Mouse (Mus musculus) limb, embryonic 10.5 days (tissue): ENCODE results near the gene Olfr1220. TPM values are rescaled to one million over a fixed set of nuclear protein-coding genes. Genes with fewer than 3 reads are reported as not detected.

Experiments used
- DNase-seq: peaks from one replicate; pipeline ENCODE4 v3.0.0-alpha.2; 2017; ENCODE audit warnings: low spot score
- H3K27ac ChIP-seq: fragments of 300-500 bp; sonication (generic); 2 replicates; pipeline ENCODE4 v1.5.1; 2016; ENCODE audit warnings: mild to moderate bottlenecking
- H3K27me3 ChIP-seq: fragments of 300-500 bp; sonication (generic); 2 replicates; pipeline ENCODE4 v1.6.1; 2016; ENCODE audit warnings: low read depth, mild to moderate bottlenecking; ENCODE audit not compliant: poor library complexity, severe bottlenecking
- H3K36me3 ChIP-seq: fragments of 300-500 bp; sonication (generic); 2 replicates; pipeline ENCODE4 v1.6.1; 2016; ENCODE audit warnings: mild to moderate bottlenecking, moderate library complexity
- H3K4me1 ChIP-seq: fragments of 300-500 bp; sonication (generic); 2 replicates; pipeline ENCODE4 v1.6.1; 2016
- H3K4me3 ChIP-seq: fragments of 300-500 bp; sonication (generic); 2 replicates; pipeline ENCODE4 v1.5.1; 2016; ENCODE audit warnings: mild to moderate bottlenecking, moderate library complexity
- H3K9me3 ChIP-seq: fragments of 300-500 bp; sonication (generic); replicated peaks from 2 replicates; pipeline ENCODE4 v1.6.1; 2016; ENCODE audit warnings: mild to moderate bottlenecking
- WGBS: fragments of 180-500 bp; shearing (Covaris S2); methylation state at CpG from one replicate; pipeline ENCODE4 v1.1.7; 2016; 5-methylcytosine and 5-hydroxymethylcytosine counted together
- polyA plus RNA-seq: library from polyadenylated mRNA; unstranded; fragments of >200 nt; fragmentation: Nextera tagmentation; extraction: Ambion mirVana; gene quantifications from 2 replicates; pipeline ENCODE4 v1.2.1, GENCODE M21; 2016

The Olfr1220 gene
- polyA plus RNA-seq: not detected in 2 replicates

- H3K4me3 ChIP-seq: no peak within 1 kb of the TSS
- H3K4me1 ChIP-seq: no peaks in the 10 kb centered on the region
- H3K36me3 ChIP-seq: no peaks in the 10 kb centered on the region
- H3K27me3 ChIP-seq: no peaks in the 10 kb centered on the region
- no peak for DNase-seq
- H3K27ac ChIP-seq: no peak within 1 kb of the TSS
- H3K9me3 ChIP-seq: no peaks in the 10 kb centered on the region
- 83% methylated on average over 3 of the region's 3 CpGs for WGBS
Measured at GRCm38 (mm10) chr2:89106735-89107134, at the start of gene Olfr1220. Gene Olfr1220, minus strand, starts transcription at chr2:89106835.

GRCm38 (mm10) chr2:89151460-89151859 is 44.8 kb upstream of the Olfr1220 start, which contains the start of gene Olfr1223:
Gene Olfr1223, minus strand, starts transcription at chr2:89151560.
- H3K27me3 ChIP-seq: no peaks in the 10 kb centered on the region
- WGBS: 88% methylated on average over 1 of the region's 1 CpGs
- no peak for DNase-seq
- no peaks in the 10 kb centered on the region for H3K9me3 ChIP-seq
- no peaks in the 10 kb centered on the region for H3K4me1 ChIP-seq
- no peaks in the 10 kb centered on the region for H3K36me3 ChIP-seq
- no peak within 1 kb of the TSS for H3K27ac ChIP-seq
- no peak within 1 kb of the TSS for H3K4me3 ChIP-seq

- Histone ChIP-seq H3K4me3 (no peak within 1 kb of the TSS), H3K36me3 (no peaks in the 10 kb centered on the region), H3K27me3 (no peaks in the 10 kb centered on the region), H3K9me3 (no peaks in the 10 kb centered on the region), H3K27ac (no peak within 1 kb of the TSS), H3K4me1 (no peaks in the 10 kb centered on the region)
- WGBS: 89% methylated on average over 3 of the region's 3 CpGs
- DNase-seq: no peak
Measured at GRCm38 (mm10) chr2:89132954-89133353, 26.3 kb upstream of the Olfr1220 start, which contains the start of gene Olfr1222. Gene Olfr1222, minus strand, starts transcription at chr2:89133054.

GRCm38 (mm10) chr2:89117183-89117582 is 10.5 kb upstream of the Olfr1220 start, which contains the start of gene Olfr1221:
Gene Olfr1221, minus strand, starts transcription at chr2:89117283.
- WGBS: 96% methylated on average over 2 of the region's 2 CpGs
- H3K4me1 ChIP-seq: no peaks in the 10 kb centered on the region
- no peak within 1 kb of the TSS for H3K27ac ChIP-seq
- DNase-seq: no peak
- no peak within 1 kb of the TSS for H3K4me3 ChIP-seq
- H3K36me3 ChIP-seq: no peaks in the 10 kb centered on the region
- H3K27me3 ChIP-seq: no peaks in the 10 kb centered on the region
- no peaks in the 10 kb centered on the region for H3K9me3 ChIP-seq

- H3K4me1 ChIP-seq: no peaks in the 10 kb centered on the region
- H3K9me3 ChIP-seq: no peaks in the 10 kb centered on the region
- DNase-seq: no peak
- H3K27ac ChIP-seq: no peak overlapping the region
- H3K27me3 ChIP-seq: no peaks in the 10 kb centered on the region
- H3K4me3 ChIP-seq: no peak overlapping the region
- no peaks in the 10 kb centered on the region for H3K36me3 ChIP-seq
Measured at GRCm38 (mm10) chr2:89105651-89106050, 984 bp downstream of the Olfr1220 start.

- Histone ChIP-seq H3K9me3 (no peaks in the 10 kb centered on the region), H3K27me3 (no peaks in the 10 kb centered on the region), H3K4me3 (no peak overlapping the region), H3K36me3 (no peaks in the 10 kb centered on the region), H3K27ac (no peak overlapping the region), H3K4me1 (no peaks in the 10 kb centered on the region)
- WGBS: 96% methylated on average over 1 of the region's 1 CpGs
- no peak for DNase-seq
Measured at GRCm38 (mm10) chr2:89093848-89094247, 12.8 kb downstream of the Olfr1220 start.

- 88% methylated on average over 1 of the region's 1 CpGs for WGBS
- H3K4me1 ChIP-seq: no peaks in the 10 kb centered on the region
- no peaks in the 10 kb centered on the region for H3K36me3 ChIP-seq
- H3K27me3 ChIP-seq: no peaks in the 10 kb centered on the region
- H3K9me3 ChIP-seq: no peaks in the 10 kb centered on the region
- H3K27ac ChIP-seq: no peak within 1 kb of the TSS
- no peak for DNase-seq
- H3K4me3 ChIP-seq: no peak within 1 kb of the TSS
Measured at GRCm38 (mm10) chr2:89083413-89083812, 23.2 kb downstream of the Olfr1220 start, which contains the start of gene Olfr1219. Gene Olfr1219, minus strand, starts transcription at chr2:89083513.

GRCm38 (mm10) chr2:89081487-89081886 is 25.1 kb downstream of the Olfr1220 start:
- DNase-seq: no peak
- H3K4me1 ChIP-seq: no peaks in the 10 kb centered on the region
- H3K27me3 ChIP-seq: no peaks in the 10 kb centered on the region
- no peaks in the 10 kb centered on the region for H3K36me3 ChIP-seq
- H3K27ac ChIP-seq: no peak overlapping the region
- H3K9me3 ChIP-seq: no peaks in the 10 kb centered on the region
- no peak overlapping the region for H3K4me3 ChIP-seq

GRCm38 (mm10) chr2:89061087-89061486 is 45.5 kb downstream of the Olfr1220 start, which contains the start of gene Olfr1218:
Gene Olfr1218, minus strand, starts transcription at chr2:89061187.
- no peak within 1 kb of the TSS for H3K4me3 ChIP-seq
- H3K4me1 ChIP-seq: no peaks in the 10 kb centered on the region
- H3K27me3 ChIP-seq: no peaks in the 10 kb centered on the region
- DNase-seq: no peak
- H3K36me3 ChIP-seq: no peaks in the 10 kb centered on the region
- H3K9me3 ChIP-seq: no peaks in the 10 kb centered on the region
- H3K27ac ChIP-seq: no peak within 1 kb of the TSS

Other genes with a start within 250 kb of the Olfr1220 start
- not detected in 2 replicates for gene Olfr1206, start 243.6 kb downstream of the Olfr1220 start, polyA plus RNA-seq
- not detected in 2 replicates for gene Olfr1208, start 204.5 kb downstream of the Olfr1220 start, polyA plus RNA-seq
- not detected in 2 replicates for gene Olfr1209, start 191.7 kb downstream of the Olfr1220 start, polyA plus RNA-seq
- gene Olfr1211, start 168.7 kb downstream of the Olfr1220 start, polyA plus RNA-seq: not detected in 2 replicates
- gene Olfr1212, start 152.9 kb downstream of the Olfr1220 start, polyA plus RNA-seq: not detected in 2 replicates
- not detected in 2 replicates for gene Gm13762, start 126.6 kb downstream of the Olfr1220 start, polyA plus RNA-seq
- gene Olfr1214, start 114.2 kb downstream of the Olfr1220 start, polyA plus RNA-seq: not detected in 2 replicates
- not detected in 2 replicates for gene Olfr1215, start 99.9 kb downstream of the Olfr1220 start, polyA plus RNA-seq
- gene Olfr1216, start 88.5 kb downstream of the Olfr1220 start, polyA plus RNA-seq: not detected in 2 replicates
- not detected in 2 replicates for gene Olfr1217, start 74.8 kb downstream of the Olfr1220 start, polyA plus RNA-seq
- gene Olfr1218, start 45.6 kb downstream of the Olfr1220 start, polyA plus RNA-seq: not detected in 2 replicates
- gene Olfr1219, start 23.3 kb downstream of the Olfr1220 start, polyA plus RNA-seq: not detected in 2 replicates
- not detected in 2 replicates for gene Olfr1221, start 10.4 kb upstream of the Olfr1220 start, polyA plus RNA-seq
- not detected in 2 replicates for gene Olfr1222, start 26.2 kb upstream of the Olfr1220 start, polyA plus RNA-seq
- gene Olfr1223, start 44.7 kb upstream of the Olfr1220 start, polyA plus RNA-seq: not detected in 2 replicates
- not detected in 2 replicates for gene Olfr1224-ps1, start 57.3 kb upstream of the Olfr1220 start, polyA plus RNA-seq
- gene Olfr1225, start 67.8 kb upstream of the Olfr1220 start, polyA plus RNA-seq: not detected in 2 replicates
- not detected in 2 replicates for gene Olfr1226, start 93.2 kb upstream of the Olfr1220 start, polyA plus RNA-seq
- gene Olfr1228, start 147.2 kb upstream of the Olfr1220 start, polyA plus RNA-seq: not detected in 2 replicates
- gene Olfr1229, start 181.2 kb upstream of the Olfr1220 start, polyA plus RNA-seq: not detected in 2 replicates
- gene Olfr1230, start 190.4 kb upstream of the Olfr1220 start, polyA plus RNA-seq: not detected in 2 replicates
- not detected in 2 replicates for gene Olfr1231, start 200.2 kb upstream of the Olfr1220 start, polyA plus RNA-seq
- gene Olfr1232, start 222.8 kb upstream of the Olfr1220 start, polyA plus RNA-seq: not detected in 2 replicates
- gene Olfr1233, start 235.6 kb upstream of the Olfr1220 start, polyA plus RNA-seq: not detected in 2 replicates